Mouse (Mus musculus) ES-Bruce4 (cell line): ENCODE measurements around the gene Kif20b. TPM values are rescaled to one million over a fixed set of nuclear protein-coding genes. Genes with fewer than 3 reads are reported as not detected.

Experiments
- H3K27ac ChIP-seq: 2 replicates; pipeline ENCODE4 v1.5.1; 2012; ENCODE audit warnings: low read length, inconsistent platforms; ENCODE audit not compliant: insufficient read depth
- H3K27me3 ChIP-seq: 2 replicates; pipeline ENCODE4 v1.6.1; 2012; ENCODE audit warnings: mild to moderate bottlenecking, low read length, inconsistent platforms; ENCODE audit not compliant: control insufficient read depth, poor library complexity, insufficient read depth, severe bottlenecking
- H3K36me3 ChIP-seq: 2 replicates; pipeline ENCODE4 v1.6.1; 2012; ENCODE audit warnings: inconsistent platforms, mild to moderate bottlenecking, low read length, moderate library complexity; ENCODE audit not compliant: control insufficient read depth, poor library complexity, insufficient read depth, severe bottlenecking
- H3K4me1 ChIP-seq: one replicate; pipeline ENCODE4 v1.8.1; 2011; ENCODE audit warnings: low read length; ENCODE audit not compliant: control insufficient read depth, insufficient read depth
- H3K4me3 ChIP-seq: 2 replicates; pipeline ENCODE4 v1.5.1; 2011; ENCODE audit warnings: low read depth, mild to moderate bottlenecking, low read length
- H3K9ac ChIP-seq: 2 replicates; pipeline ENCODE4 v1.6.1; 2012; ENCODE audit warnings: low read depth, mild to moderate bottlenecking, inconsistent platforms; ENCODE audit not compliant: poor library complexity, severe bottlenecking
- H3K9me3 ChIP-seq: replicated peaks from 2 replicates; pipeline ENCODE4 v1.6.1; 2012; ENCODE audit warnings: mild to moderate bottlenecking, low read length, inconsistent platforms; ENCODE audit not compliant: control insufficient read depth, poor library complexity, insufficient read depth, severe bottlenecking
- CTCF ChIP-seq: IDR thresholded peaks from one replicate; pipeline ENCODE4 v1.8.1; 2011; ENCODE audit warnings: low read depth, low read length
- EP300 ChIP-seq: IDR thresholded peaks from 2 replicates; pipeline ENCODE4 v1.6.1; 2011; ENCODE audit warnings: low read depth, low read length; ENCODE audit not compliant: insufficient read depth
- POLR2A ChIP-seq: IDR thresholded peaks from one replicate; pipeline ENCODE4 v1.8.1; 2011; ENCODE audit warnings: low read length; ENCODE audit not compliant: insufficient read depth
- polyA plus RNA-seq: library from polyadenylated mRNA; stranded (reverse); fragments of >200 nt; gene quantifications from 2 replicates; pipeline ENCODE4 v1.2.4, GENCODE M21; 2011; ENCODE audit warnings: low read depth; ENCODE audit not compliant: missing spikeins, insufficient read depth, insufficient read length

Kif20b gene
- polyA plus RNA-seq, 1 experiment = 144 TPM

DNA sequence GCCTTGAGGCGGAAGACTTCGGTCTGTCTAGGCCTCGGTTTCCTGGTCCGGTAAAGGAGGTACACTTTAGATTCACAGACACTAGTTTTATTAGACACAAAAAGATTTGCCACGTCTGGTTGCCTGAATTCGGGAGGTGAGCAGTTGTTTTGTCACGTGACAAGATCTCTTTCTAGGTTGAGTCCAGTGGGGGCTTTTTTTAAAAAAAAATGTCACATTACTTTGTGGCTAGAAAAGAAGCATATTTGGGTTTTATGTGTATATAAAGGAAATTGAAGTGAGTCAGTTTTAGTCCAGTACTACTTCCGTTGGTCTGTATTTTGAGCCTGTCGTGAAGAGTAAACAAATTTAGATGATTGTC lies 422 bp downstream of the Kif20b start:
- no peak for TF ChIP-seq CTCF
- no peak for TF ChIP-seq EP300
- no peak for TF ChIP-seq POLR2A
- peaks cover 2% of the 10 kb centered on the region for H3K4me1 ChIP-seq
- H3K9me3 ChIP-seq = no peaks in the 10 kb centered on the region
- peak overlapping the region; percentile 93 for H3K4me3 ChIP-seq
- peaks cover 19% of the 10 kb centered on the region for H3K36me3 ChIP-seq
- H3K27ac ChIP-seq = peak overlapping the region; percentile 52
- no peaks in the 10 kb centered on the region for H3K27me3 ChIP-seq
- peak overlapping the region; percentile 67 for H3K9ac ChIP-seq

DNA sequence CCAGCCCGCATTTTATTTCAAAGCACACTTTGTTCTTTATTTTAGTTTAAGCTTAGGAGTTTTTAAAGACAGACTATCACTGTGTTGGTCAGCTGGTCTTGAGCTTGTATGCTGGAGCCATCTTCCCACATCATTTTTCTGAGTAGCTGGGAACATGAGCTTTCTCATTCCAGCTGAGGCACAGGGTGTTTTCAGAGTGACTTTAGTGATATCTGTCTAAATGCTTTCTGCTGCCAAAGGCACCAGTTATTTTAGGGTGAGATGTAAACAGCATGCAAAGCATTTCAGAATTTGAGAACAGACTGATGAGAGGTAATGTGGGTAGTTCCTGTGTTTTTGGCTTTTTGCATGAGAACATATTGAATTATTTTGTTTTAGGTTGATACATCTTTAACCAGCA lies 25.0 kb downstream of the Kif20b start:
- H3K9ac ChIP-seq = no peak overlapping the region
- H3K36me3 ChIP-seq = peaks cover 48% of the 10 kb centered on the region

DNA sequence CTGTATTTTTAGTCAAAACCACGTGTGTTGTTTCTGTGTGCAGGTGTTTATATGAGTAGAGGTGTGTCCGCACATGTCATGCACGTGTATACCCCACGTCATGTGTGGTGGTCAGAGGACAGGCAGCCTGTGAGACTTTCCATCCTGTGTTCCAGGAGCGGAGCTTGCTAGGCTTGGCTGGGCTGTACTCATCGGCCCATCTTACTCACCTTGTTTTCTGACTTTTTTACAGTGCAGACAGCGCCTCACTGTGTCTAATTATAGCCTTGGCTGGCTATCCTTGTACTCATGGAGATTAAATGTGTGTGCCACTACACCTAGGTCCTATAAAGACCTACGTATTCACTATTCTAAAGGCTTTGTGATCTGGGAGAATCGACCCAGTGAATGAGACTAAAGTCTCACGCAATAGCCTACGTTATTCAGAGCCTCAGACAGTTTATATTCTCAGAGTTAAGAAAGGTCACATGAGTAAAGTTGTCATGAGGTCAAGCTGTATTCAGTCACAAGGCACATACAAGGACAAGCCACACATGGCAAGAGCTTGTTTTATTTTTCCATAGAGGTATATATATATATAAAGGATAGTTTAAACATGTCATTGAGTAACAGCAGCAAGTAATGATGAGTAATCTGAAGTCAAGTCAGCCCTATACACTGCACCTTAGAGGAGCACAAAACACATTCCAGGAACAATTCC lies 31.8 kb downstream of the Kif20b start:
- H3K27me3 ChIP-seq = no peaks in the 10 kb centered on the region
- no peak overlapping the region for H3K4me3 ChIP-seq
- no peaks in the 10 kb centered on the region for H3K4me1 ChIP-seq
- H3K9ac ChIP-seq = no peak overlapping the region
- TF ChIP-seq POLR2A (no peak), CTCF (no peak), EP300 (no peak)
- no peaks in the 10 kb centered on the region for H3K9me3 ChIP-seq
- no peak overlapping the region for H3K27ac ChIP-seq
- H3K36me3 ChIP-seq = peaks cover 73% of the 10 kb centered on the region

More for the DNA sequence above, 25.0 kb downstream of the Kif20b start:
- no peak for TF ChIP-seq CTCF
- Histone ChIP-seq H3K4me1 (no peaks in the 10 kb centered on the region), H3K27me3 (no peaks in the 10 kb centered on the region), H3K9me3 (no peaks in the 10 kb centered on the region), H3K27ac (no peak overlapping the region), H3K4me3 (no peak overlapping the region)

DNA sequence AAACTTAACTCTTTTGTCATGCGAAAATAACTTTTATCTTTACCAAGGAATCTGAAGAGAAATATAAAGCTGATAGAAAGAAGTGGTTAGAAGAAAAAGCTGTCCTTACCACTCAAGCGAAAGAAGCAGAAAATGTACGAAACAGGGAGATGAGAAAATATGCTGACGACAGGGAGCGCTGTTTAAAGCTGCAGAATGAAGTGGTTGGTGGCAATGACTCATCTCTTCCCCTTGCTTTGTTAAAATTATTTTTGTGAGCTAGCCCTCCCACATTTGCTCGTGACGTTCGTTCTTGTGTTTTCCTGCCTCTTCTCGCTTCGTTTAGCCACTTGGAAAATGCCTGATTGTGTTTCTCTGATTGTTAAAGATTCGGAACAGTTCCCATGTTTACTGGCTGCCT lies 37.2 kb downstream of the Kif20b start:
- TF ChIP-seq EP300 (no peak), POLR2A (no peak), CTCF (no peak)
- Histone ChIP-seq H3K9ac (no peak overlapping the region), H3K4me3 (no peak overlapping the region), H3K27ac (no peak overlapping the region), H3K4me1 (no peaks in the 10 kb centered on the region), H3K36me3 (peaks cover 63% of the 10 kb centered on the region), H3K27me3 (no peaks in the 10 kb centered on the region), H3K9me3 (no peaks in the 10 kb centered on the region)

DNA sequence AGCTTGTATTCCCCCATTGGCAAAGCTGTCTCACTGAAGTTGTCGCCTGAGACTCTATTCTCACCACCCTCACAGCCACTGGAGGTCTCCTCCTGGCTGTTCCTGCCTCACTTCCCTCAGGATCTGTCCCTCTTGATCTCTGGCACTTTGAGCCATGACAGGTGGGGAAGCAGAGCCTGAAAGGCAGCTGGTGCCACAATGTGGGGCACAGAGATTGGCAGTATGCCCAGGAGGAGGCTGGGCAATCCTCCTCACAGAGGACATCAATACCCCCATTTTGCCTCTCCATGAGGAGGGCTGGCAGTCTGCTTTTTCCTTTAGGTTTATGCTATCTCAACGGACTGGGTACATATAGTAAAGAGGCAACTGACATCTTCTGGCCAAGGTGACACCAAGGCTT lies 62.6 kb downstream of the Kif20b start:
- H3K4me3 ChIP-seq = no peak overlapping the region
- H3K4me1 ChIP-seq = no peaks in the 10 kb centered on the region
- H3K9ac ChIP-seq = no peak overlapping the region
- no peak overlapping the region for H3K27ac ChIP-seq
- H3K27me3 ChIP-seq = no peaks in the 10 kb centered on the region
- peaks cover 10% of the 10 kb centered on the region; the same call in 1 of the 2 replicates for H3K9me3 ChIP-seq
- H3K36me3 ChIP-seq = no peaks in the 10 kb centered on the region
- TF ChIP-seq CTCF = no peak
- TF ChIP-seq EP300 = no peak
- TF ChIP-seq POLR2A = no peak

DNA sequence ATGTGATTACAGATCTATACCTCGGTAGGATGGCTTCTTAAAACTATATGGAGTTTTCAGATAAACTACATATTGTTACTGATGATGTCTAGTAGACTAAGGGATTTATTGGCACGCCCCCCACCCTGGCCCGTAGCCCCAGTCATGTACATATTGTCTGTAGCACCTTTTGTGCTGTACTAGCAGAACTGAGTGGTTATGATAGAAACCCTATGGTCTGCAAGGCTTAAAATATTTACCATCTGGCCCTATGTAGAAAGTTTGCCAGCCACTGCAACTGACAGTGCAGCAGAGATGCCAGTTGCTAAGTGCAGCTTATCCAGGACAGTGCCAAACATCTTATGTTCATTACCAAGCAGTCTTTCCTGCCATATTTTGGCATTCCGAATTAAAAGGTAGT lies 68.3 kb downstream of the Kif20b start:
- Histone ChIP-seq H3K27ac (no peak overlapping the region), H3K36me3 (no peaks in the 10 kb centered on the region), H3K9me3 (no peaks in the 10 kb centered on the region), H3K27me3 (no peaks in the 10 kb centered on the region), H3K4me1 (no peaks in the 10 kb centered on the region), H3K9ac (no peak overlapping the region), H3K4me3 (no peak overlapping the region)
- TF ChIP-seq POLR2A (no peak), CTCF (no peak), EP300 (no peak)
